Mouse (Mus musculus): ENCODE results near the gene Zbtb22.
"Not testable (repeated sequence)": the region's sequence is repeated elsewhere in the genome, so short reads cannot be mapped to it uniquely, and the experiment has no call there.

Gene Zbtb22

DNA sequence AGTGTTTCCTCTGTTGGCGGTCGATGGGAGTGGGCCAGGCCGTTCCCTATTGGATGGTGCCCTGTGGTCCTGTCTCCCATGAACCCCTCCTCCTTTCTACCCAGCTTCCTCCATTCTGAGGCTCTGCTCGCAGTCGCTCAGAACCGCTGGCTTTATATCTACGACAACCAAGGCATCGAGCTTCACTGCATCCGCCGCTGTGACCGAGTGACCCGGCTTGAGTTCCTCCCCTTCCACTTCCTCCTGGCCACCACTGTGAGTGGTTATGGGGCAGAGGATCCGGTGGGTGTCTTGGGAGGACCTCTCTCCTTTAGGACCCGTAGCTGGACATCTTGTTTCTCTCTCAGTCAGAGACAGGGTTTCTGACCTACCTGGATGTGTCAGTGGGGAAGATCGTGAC is 27.8 kb downstream of the Zbtb22 start:
- DNase-seq (ENCODE audit: low spot score): no peak

DNA sequence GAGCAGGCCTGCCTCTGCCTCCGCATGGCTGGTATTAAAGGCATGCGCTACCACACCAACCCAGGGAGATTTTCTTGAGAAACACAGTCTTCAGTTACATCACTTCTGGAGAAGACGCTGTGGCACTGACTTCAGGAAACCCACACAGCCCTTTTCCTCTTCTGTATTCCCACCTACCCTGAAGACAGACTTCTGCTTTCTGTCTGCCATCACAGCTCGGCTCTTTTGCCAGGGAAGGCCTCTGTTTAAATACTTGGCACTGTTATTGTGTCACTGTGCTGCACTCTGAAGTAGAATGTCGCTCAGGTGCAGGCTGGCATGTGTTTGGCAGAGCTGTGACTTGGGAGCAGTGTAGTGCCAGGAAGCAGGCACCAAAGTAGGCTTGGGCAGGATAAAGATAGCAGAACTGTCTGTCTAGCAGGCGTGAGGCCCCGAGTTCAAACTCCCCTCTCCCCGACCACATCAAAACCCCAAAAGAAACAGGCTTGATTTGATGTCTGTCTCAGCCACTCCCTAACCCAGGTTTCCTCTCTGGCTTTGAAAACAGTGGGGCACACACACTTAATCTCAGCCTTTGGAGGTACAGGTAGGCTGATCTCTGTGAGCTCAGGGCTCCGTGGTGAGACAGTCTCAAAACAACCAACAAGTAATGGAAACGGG is 31.9 kb downstream of the Zbtb22 start:
- no peak for DNase-seq (ENCODE audit: low spot score)

DNA sequence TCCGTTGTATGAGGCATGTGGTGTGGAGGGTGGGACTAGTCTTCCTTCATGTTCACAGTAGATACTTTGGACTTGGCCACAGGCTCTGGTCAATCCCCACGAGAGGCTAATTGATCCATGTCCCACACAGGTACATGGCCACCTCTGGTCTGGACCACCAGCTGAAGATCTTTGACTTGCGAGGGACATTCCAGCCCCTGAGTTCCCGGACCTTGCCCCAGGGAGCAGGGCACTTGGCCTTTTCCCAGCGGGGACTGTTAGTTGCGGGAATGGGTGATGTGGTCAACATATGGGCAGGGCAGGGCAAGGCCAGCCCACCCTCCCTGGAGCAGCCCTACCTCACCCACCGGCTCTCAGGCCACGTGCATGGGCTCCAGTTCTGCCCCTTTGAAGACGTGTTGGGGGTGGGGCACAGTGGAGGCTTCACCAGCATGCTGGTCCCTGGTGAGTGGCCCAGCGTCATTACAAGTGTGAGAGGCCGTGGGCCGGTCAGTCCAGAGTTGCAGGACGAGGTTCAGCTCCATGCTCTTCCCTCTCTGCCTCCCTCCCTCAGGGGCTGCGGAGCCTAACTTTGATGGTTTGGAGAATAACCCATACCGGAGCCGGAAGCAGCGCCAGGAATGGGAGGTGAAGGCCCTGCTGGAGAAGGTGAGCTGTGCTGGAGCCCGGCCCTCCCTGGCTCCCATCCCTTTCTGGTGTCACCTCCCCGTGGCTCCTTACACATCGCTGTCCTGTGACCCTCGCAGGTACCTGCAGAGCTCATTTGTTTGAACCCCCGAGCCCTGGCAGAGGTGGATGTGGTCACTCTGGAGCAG is 32.6 kb downstream of the Zbtb22 start:
- DNase-seq (ENCODE audit: low spot score): no peak

DNA sequence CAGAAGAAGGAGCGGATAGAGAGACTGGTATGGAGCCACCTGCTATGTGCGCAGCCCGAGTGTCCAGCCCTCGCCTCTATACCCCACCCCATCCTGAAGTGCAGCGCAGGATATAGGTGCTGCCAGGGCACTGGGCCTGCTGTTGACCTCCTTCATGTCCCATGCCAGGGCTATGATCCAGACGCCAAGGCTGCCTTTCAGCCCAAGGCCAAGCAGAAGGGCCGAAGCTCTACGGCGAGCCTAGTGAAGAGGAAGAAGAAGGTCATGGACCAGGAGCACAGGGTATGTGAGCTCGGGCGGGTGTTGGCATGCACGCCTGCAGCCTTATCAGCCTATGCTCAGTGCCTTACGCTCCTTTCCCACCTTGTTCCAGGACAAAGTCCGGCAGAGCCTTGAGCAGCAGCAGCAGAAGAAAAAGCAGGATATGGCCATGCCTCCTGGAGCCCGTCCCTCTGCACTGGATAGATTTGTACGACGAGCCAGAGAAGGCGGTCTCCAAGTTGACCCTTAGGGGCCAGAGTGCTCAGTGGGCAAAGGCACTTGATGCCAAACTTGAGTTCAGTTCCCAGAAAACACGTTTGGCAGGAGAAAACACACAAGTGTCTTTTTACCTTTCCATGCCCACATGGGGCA is 33.3 kb downstream of the Zbtb22 start:
- DNase-seq (ENCODE audit: low spot score): no peak

DNA sequence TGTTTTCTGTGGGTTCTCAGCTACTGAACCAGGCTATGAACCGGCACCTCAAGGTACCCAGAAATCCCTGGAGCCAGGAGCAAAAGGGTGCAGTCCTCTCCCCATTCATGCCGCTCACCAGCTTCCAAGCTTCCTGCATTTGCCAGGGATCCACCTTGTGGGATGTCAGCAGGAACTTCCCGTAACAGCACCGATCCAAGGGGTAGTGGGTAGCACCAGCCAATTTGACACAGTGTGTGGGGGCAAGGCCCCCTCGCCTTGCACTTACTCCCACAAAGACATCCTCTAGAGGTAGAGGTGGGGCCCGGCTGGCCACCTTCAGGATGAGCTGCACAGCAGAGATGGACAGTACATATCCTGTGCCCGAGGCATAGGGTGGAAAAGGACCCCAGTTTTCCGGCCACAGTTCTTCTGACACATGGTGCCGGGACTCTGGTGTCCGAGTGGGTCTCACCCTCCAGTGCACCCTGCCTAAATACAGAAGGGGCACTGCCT is 34.5 kb downstream of the Zbtb22 start:
- no peak for DNase-seq (ENCODE audit: low spot score)

DNA sequence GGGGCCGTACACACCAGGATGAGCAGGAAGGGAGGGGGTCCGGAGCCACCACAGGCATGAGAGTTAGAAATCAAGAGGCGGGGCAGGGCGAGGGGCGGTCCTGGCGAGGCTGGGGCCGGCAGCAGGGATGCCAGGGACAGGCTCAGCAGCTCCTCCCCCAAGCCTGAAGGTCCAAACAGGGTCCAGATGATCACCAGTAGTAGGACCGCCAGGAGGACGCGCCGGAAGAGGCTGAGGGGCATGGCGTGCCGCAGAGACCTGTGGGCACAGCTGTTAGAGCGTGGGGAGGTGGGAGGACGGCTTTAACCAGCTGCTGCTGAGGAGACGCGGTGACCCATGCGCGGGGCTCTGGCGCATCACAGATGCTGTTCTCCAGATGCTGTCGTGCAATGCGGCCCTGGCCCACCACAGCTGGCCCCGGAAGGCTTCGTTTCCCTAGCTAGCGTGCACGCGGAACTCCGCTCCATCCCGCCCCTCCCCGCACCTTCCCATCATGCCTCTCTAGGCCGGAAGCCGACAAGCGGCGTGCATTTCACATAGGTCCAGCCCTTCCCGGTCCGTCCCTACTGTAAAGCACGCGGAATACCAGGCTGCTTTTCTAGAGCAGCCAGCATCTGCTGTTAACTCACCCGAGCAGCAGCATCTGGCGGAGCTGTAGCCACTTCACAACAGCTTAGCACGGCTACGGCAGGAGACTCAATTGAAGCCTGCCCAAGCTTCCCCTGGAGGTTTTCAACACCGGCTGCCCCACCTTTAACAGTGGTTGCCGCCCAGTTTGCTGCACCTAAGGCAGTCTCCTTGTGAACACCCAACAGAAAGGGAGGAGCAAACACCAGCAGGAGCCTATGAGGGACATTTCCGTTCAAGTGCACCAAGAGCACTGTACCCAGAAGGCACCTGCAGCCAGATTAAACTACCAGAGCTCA is 35.6 kb downstream of the Zbtb22 start, which contains the start of gene B3galt4:
Gene B3galt4 (minus strand): TSS at position 468 of the 926 bp plus-strand sequence.
- DNase-seq (ENCODE audit: low spot score): peak; percentile 91

DNA sequence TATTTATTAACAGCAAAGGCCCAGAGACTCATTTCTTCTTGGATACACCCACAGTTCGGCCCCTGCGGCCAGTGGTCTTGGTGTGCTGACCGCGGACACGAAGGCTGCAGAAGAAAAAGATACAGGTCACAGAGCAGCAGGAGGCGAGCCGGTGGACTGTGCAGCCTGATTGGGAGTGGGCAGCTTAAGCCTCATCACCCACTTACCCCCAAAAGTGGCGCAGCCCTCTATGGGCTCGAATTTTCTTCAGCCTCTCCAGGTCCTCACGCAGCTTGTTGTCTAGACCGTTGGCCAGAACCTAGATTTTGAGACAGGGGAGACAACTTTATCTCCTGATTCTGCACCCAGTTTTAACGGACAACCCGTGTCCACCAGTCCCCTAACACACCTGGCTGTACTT is 36.3 kb downstream of the Zbtb22 start:
- not testable (repeated sequence) for DNase-seq (ENCODE audit: low spot score)

DNA sequence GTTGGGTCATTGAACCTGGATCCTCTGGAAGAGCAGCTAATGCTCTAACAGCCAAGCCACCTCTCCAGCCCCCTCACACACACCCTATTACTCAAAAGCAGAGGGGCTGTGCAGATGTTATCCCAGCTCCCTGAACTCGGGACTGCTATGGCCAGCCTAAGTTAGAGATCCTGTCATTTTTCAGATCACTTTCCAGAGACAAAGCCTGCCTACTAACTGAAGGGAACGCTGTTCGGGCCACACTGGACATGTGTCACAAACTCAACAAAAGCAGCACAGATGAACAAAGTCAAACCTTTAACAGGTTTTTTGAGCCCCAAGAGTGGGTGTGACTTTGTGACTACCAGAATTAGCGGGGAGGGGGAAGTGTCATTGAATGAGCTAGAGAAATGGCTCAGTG is 37.2 kb downstream of the Zbtb22 start:
- no peak for DNase-seq (ENCODE audit: low spot score)

DNA sequence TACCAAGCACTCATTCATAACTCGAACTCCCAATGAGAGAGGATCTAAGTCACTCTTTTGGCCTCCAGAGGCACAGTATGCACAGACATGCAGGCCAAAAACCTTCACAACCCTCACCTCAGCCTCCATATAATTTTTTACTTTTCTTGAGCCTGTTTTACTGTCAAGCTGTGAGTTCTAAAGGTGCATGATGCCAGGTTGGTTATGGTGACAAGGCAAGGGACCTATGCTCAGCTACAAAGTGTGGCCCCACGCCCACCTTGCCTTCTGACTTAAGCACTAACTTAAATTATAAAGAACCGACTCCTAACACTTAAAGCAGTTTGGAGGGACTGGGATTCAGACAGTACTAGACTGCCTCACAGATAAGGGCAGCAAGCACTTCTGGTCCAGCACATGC is 37.6 kb downstream of the Zbtb22 start:
- no peak for DNase-seq (ENCODE audit: low spot score)

DNA sequence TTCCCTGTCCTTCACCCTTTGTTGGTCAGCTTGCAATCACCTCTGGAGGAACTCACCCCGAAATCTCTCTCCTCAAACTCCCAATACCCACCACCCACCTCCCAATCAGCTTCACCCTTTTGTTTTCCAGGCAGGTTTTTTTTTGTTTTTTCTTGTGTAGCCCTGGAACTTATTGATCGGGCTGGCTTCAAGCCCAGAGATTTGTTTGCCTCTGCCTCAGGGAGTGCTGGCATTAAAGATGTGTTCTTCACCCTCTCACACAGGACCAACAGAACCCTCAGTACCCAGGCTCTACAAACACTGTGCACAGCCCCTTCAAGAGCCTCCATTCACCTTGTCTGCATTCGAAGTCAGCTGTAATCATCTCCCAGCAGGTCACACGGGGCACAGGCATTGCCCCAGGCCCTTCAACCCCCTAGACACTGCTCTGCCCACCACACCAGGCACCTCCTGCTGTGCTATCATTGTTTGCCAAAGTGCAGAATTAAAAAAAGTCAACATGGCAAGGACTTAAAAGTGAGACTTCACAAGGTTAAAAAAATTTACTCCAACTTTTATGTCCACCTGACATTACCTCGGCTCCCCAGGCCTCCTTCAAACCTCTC is 38.4 kb downstream of the Zbtb22 start:
- DNase-seq (ENCODE audit: low spot score): no peak

DNA sequence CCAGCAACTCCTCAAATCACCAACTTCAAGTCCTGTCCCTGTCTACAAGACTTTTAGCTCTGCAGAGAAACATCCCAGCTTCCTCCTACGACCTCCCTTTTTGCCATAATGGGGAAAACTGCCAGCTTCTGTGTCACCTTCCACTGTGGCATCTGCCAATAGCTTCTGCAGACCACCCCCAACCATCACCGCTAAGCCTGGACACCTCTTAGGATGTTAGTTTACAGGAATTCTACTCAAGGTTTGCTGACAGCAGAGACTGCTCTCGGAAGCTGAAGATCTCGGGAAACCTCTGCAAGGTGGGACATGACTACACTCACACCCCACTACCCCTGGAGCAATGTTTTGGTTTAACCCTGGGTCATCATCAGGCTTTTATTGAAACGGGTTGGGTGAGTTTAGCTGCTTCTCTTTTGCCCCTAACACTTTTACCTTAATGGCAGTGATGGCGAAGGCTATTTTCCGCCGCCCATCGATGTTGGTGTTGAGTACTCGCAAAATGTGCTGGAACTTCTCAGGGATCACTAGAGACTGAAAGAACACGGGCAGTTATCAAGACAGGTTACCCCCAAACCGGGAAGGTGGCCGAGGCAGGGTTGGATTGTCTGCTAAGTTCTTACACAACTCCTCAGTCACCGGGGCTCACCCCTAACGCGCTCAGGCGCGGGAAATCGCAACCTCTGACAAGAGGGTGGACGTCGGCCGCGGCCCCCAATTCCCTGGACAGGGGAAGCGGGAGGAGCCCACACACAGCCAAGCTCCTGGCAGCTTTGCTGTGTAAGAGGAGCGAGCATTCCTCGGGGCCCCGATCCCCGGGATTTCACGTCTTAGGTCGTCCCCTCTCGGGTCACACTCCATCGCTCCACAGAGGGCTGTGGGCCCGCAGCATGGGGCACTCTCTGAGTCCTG is 39.2 kb downstream of the Zbtb22 start:
- DNase-seq (ENCODE audit: low spot score): peak; percentile 28

DNA sequence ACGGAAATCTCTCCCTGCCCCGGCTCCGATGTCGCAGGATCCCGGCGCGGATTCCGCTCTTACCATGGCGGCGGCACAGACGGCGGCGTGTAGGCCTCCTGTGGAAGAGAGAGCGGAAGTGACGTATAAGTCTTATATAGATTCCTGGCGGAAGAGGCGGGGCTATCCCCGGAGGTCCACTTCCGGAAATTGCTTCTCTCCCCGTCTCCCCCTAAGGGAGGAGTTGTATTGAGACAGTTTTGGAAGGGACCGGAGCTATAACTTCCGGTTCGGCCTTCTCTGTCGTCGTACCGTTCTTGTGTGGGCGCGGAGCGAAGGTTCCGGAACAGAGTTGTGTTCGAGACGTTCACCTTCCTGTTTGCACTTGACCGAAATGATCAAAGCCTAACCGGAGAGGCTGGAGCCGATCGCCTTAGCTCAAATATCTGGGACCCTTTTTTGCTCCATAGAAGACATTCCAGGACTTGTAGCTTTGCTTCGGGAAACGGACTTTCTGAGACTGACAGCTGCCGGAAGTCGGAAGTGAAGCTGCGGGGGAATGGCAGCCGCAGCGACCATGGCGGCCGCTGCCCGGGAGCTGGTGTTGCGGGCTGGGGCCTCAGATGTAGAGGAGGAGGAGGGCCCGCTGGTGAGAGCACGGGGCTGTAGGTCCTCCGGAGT is 40.0 kb downstream of the Zbtb22 start, which contains the start of the genes Vps52 and Rps18:
Gene Vps52 (plus strand): TSS at position 258 of the 660 bp plus-strand sequence.
Gene Rps18 (minus strand): TSS at position 447 of the 660 bp plus-strand sequence.
- DNase-seq (ENCODE audit: low spot score): peak; percentile 96

DNA sequence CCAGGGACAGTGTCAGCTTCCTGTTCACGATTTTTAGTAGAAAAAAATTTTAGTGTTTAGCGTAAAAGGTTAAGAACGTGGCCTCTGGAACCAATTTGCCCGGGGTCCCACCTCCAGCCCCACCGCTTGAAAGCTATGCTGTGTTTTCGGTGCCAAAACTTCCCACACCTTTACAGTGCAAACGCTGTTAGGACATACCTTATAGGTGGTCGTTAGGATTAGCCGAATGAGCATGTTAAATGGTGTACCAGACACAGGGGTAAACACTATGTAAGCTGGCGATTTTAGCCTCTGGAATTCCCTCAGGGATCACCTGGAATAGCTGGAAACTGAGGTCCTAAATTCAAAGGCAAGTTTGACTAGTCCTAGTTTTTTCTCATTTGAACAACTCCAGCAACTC is 40.6 kb downstream of the Zbtb22 start:
- DNase-seq (ENCODE audit: low spot score): no peak

DNA sequence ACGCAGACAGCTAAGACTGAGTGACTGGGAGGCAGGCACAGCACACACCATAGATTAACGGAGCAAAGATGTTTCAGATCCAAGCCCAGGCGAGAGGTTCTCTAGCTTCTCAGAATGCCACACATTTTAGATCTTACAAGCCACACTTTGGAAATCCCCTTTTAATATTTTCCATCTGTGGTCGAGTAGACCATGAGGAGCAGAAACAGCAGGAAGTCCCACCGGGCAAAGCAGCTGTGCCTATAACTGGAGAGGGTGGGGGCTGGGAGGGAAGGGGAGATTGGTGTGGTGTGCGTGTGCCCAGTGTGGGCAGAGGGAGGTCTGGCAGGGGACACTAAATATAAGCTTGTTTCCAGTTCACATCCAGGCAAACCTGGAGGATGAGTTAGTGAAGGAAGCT is 41.8 kb downstream of the Zbtb22 start:
- no peak for DNase-seq (ENCODE audit: low spot score)

DNA sequence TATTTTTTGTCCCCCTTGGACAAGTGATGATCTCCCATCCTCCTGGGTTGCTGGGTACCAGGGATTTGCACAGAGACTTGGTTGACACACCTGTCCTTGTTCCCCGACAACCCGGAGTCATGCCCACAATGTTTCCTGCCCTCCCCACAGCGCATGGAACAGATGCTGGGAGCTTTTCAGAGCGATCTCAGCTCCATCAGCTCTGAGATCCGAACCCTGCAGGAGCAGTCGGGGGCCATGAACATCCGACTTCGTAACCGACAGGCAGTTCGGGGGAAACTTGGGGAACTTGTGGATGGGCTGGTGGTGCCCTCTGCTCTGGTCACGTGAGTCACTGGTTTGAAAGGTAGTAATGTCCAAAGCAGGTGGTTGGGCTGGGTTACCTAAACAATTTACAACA is 42.7 kb downstream of the Zbtb22 start:
- no peak for DNase-seq (ENCODE audit: low spot score)

DNA sequence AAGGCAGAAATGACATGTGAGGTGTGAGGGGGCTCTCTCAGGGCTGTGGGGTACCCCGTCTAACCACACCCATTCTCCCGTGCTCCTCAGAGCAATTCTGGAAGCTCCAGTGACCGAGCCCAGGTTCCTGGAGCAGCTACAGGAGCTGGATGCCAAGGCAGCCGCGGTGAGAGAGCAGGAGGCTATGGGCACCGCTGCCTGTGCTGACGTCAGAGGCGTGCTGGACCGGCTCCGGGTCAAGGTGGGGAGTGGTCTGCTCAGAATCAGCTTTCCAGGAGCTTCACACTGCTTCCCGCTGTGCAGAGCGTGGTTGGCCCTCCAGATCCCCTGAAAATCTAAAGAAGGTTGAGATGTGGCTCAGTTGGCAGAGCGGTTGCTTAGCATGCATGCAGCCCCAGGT is 43.4 kb downstream of the Zbtb22 start:
- no peak for DNase-seq (ENCODE audit: low spot score)

DNA sequence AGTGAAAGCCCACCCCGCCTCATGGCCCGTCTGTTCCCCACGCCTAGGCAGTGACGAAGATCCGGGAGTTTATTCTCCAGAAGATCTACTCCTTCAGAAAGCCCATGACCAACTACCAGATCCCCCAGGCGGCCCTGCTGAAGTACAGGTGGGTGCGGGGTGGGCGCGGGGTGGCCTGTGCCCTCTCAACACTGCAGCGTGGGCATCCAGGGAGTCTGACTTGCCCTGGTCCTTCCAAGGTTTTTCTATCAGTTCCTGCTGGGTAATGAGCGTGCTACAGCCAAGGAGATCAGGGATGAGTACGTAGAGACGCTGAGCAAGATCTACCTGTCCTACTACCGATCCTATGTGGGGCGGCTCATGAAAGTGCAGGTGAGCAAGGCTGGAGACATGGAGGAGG is 44.2 kb downstream of the Zbtb22 start:
- DNase-seq (ENCODE audit: low spot score): no peak

DNA sequence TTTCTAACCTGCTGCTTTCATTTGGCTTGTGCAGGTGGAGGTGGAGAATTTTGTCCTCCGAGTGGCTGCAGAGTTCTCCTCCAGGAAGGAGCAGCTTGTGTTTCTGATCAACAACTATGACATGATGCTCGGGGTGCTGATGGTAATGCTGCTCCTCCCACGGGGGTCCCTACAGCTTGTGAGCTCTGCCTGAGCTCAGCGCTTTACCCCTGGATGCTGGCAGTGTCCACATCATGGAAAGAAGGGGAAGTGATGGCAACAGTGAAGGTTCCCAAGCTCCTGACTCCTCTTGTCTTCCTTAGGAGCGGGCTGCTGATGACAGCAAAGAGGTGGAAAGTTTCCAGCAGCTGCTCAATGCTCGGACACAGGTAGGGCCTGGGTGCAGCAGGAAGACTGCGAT is 47.2 kb downstream of the Zbtb22 start:
- DNase-seq (ENCODE audit: low spot score): no peak

DNA sequence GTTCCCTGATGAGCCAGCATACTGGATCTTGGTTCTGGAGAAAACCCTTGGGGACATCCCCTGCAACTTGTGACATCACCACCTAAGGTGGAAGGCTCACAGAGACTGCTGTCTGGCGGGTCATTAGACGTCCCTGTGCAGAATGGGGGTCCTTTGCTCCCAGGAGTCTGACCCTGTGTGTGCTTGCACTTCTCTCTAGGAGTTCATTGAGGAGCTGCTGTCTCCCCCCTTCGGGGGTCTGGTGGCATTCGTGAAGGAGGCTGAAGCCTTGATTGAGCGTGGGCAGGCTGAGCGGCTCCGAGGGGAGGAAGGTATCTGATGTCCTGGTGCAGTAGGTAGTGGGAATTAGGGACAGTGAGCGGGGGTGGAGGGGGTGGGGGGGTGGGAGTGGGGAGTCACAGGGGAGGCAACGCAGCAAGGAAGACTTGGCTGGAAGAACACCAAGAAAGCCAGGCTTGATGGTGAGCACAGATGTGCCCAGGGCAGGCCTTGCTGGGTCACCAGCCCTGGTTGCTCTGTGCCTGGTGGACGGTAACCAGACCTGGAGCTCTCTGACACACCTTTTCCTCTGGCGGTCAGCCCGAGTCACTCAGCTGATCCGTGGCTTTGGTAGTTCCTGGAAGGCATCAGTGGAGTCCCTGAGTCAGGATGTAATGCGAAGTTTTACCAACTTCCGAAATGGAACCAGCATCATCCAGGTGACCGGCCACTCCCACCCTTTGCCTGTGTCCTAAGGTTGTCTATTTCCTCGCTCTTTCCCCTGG is 49.6 kb downstream of the Zbtb22 start:
- no peak for DNase-seq (ENCODE audit: low spot score)
